ENCODE assay signal across 22 mouse cellular contexts in genomic region chr6:123123195-123123594, GRCm38 (mm10). TPM values are rescaled to one million over a fixed set of nuclear protein-coding genes. Genes with fewer than 3 reads are reported as not detected.
DNase-seq lines count a peak whose midpoint lies in the region; ATAC-seq and TF ChIP-seq lines count a peak whose summit lies in the region.
"Had no signal": no experiment of that assay in that cellular context is flagged by ENCODE, and none has a peak within 500 bp of the region (broad histone marks: within the 10 kb centered on the region; RNA-seq: fewer than 3 reads in every experiment).

No protein-coding gene starts in this region.

- H3K4me2 ChIP-seq in lung, embryonic 14.5 days, result no peak overlapping the region
- H3K4me2 ChIP-seq in hindbrain, postnatal 0 days (ENCODE audit: low read depth, low read length), result no peak overlapping the region
- H3K4me2 ChIP-seq: hindbrain, embryonic 15.5 days; limb, embryonic 15.5 days; neural tube, embryonic 12.5 days had no signal

- H3K36me3 ChIP-seq in lung, embryonic 14.5 days (ENCODE audit: insufficient read depth), result no peaks in the 10 kb centered on the region
- no peaks in the 10 kb centered on the region for H3K36me3 ChIP-seq in hindbrain, postnatal 0 days (ENCODE audit: insufficient read depth, low read length)
- H3K36me3 ChIP-seq: hindbrain, embryonic 15.5 days; limb, embryonic 15.5 days; neural tube, embryonic 12.5 days had no signal

- no peak overlapping the region for H3K4me3 ChIP-seq in lung, embryonic 14.5 days (ENCODE audit: low read depth, low read length)
- H3K4me3 ChIP-seq in brown adipose tissue, adult 24 weeks (ENCODE audit: insufficient read depth, low read depth, low read length), result no peak overlapping the region
- no peak overlapping the region for H3K4me3 ChIP-seq in hindbrain, postnatal 0 days (ENCODE audit: low read length)
- H3K4me3 ChIP-seq: hindbrain, embryonic 15.5 days; limb, embryonic 15.5 days; neural tube, embryonic 12.5 days had no signal

- no peak for TF ChIP-seq CTCF in lung, embryonic 14.5 days (IDR thresholded peaks at IDR 0.05; ENCODE audit: low read depth)
- TF ChIP-seq CTCF in hindbrain, postnatal 0 days (IDR thresholded peaks at IDR 0.05; ENCODE audit: low read depth), result no peak

- H3K4me1 ChIP-seq in lung, embryonic 14.5 days (ENCODE audit: insufficient read depth), result no peaks in the 10 kb centered on the region
- no peaks in the 10 kb centered on the region for H3K4me1 ChIP-seq in brown adipose tissue, adult 24 weeks (ENCODE audit: control insufficient read depth, insufficient read depth, insufficient read length, low read length)
- no peaks in the 10 kb centered on the region for H3K4me1 ChIP-seq in hindbrain, postnatal 0 days (ENCODE audit: insufficient read depth, low read length)
- H3K4me1 ChIP-seq: hindbrain, embryonic 15.5 days; limb, embryonic 15.5 days; neural tube, embryonic 12.5 days had no signal

- intact Hi-C loops in heart, postnatal 14 days (cut with DNase I), result no loop called here

- no peak for ATAC-seq in lung, embryonic 14.5 days (ENCODE audit: insufficient read depth)
- ATAC-seq in neutrophil, adult 5-6 weeks (ENCODE audit: extremely low read depth, insufficient number of reproducible peaks, low FRiP score, poor library complexity, severe bottlenecking), result peak; percentile 95
- no peak for ATAC-seq in hindbrain, postnatal 0 days
- no peak for ATAC-seq in activated CD4-positive, CD25-positive, alpha-beta regulatory T cell, adult 4 months
- ATAC-seq: forebrain, embryonic 16.5 days had no signal

- no peaks in the 10 kb centered on the region for H3K27me3 ChIP-seq in lung, embryonic 14.5 days (ENCODE audit: insufficient read depth, low read length)
- no peaks in the 10 kb centered on the region for H3K27me3 ChIP-seq in hindbrain, postnatal 0 days (ENCODE audit: insufficient read depth, low read length)
- H3K27me3 ChIP-seq: hindbrain, embryonic 15.5 days; limb, embryonic 15.5 days; neural tube, embryonic 12.5 days had no signal

- 63% methylated on average over 3 of the region's 3 CpGs for WGBS in lung, embryonic 14.5 days
- WGBS in hindbrain, postnatal 0 days, result 79% methylated on average over 3 of the region's 3 CpGs

- H3K9ac ChIP-seq in lung, embryonic 14.5 days, result no peak overlapping the region
- no peak overlapping the region for H3K9ac ChIP-seq in hindbrain, postnatal 0 days (replicated peaks; ENCODE audit: low read length)
- H3K9ac ChIP-seq: hindbrain, embryonic 15.5 days; limb, embryonic 15.5 days; neural tube, embryonic 12.5 days had no signal

- no peaks in the 10 kb centered on the region; the same call in 1 of the 2 replicates for H3K9me3 ChIP-seq in lung, embryonic 14.5 days (ENCODE audit: low read depth, low read length)
- no peaks in the 10 kb centered on the region for H3K9me3 ChIP-seq in hindbrain, postnatal 0 days (ENCODE audit: low read length)
- H3K9me3 ChIP-seq: hindbrain, embryonic 15.5 days; limb, embryonic 15.5 days; neural tube, embryonic 12.5 days had no signal

- H3K27ac ChIP-seq in lung, embryonic 14.5 days (ENCODE audit: low read depth), result no peak overlapping the region
- peak overlapping the region; percentile 87; the same call in 1 of the 2 replicates for H3K27ac ChIP-seq in brown adipose tissue, adult 24 weeks (replicated peaks; ENCODE audit: low read depth, low read length)
- no peak overlapping the region for H3K27ac ChIP-seq in hindbrain, postnatal 0 days
- H3K27ac ChIP-seq: hindbrain, embryonic 15.5 days; limb, embryonic 15.5 days; neural tube, embryonic 12.5 days had no signal

- peak; percentile 11 for DNase-seq in heart, adult 8-10 months (ENCODE audit: low spot score)
- DNase-seq in heart, postnatal 14 days, result no peak
- DNase-seq in lung, embryonic 14.5 days, result peak; percentile 1
- no peak for DNase-seq in lung, postnatal 14 days
- no peak for DNase-seq in hindbrain, postnatal 0 days (ENCODE audit: low spot score)
- DNase-seq: adrenal gland, postnatal 25 days; cerebellum, adult 11-12 months; heart, postnatal 10 days; kidney, adult 11 months; right cerebral cortex, postnatal 4 days; thymus, adult 2 months had no signal

RNA-seq across cellular contexts. Expression of gene Clec4a2, which starts 17.0 kb away (rescaled TPM):
- total RNA-seq in heart, adult 8-10 months (2022), result 1 to 10 TPM; 1.0 to 2.3 (median 1.4) TPM
- total RNA-seq in heart, postnatal 14 days (2021), result 1 to 10 TPM; 1.9 to 2.7 TPM
- 3.1 and 4.1 TPM in 2 replicates for polyA plus RNA-seq in lung, embryonic 14.5 days (2014; fragmentation: Nextera tagmentation; extraction: Ambion mirVana)
- polyA plus RNA-seq in brown adipose tissue, adult 24 weeks (2012; ENCODE audit: insufficient read depth, insufficient read length, missing spikeins), result 4.4 and 13.6 TPM in 2 replicates
- total RNA-seq in neutrophil, adult 5-6 weeks (2017), result 37.0 and 44.0 TPM in 2 replicates
- total RNA-seq in hindbrain, postnatal 0 days (2014; rRNA removed), result 0.89 TPM in 1 of 2 replicates, not detected in the other
- polyA plus RNA-seq in hindbrain, postnatal 0 days (2015; fragmentation: Nextera tagmentation; extraction: Ambion mirVana), result 1.3 and 2.2 TPM in 2 replicates
- polyA plus RNA-seq in activated CD4-positive, CD25-positive, alpha-beta regulatory T cell, adult 4 months (2017; shearing (Covaris generic)), result not detected

RNA-seq across cellular contexts. Expression of gene Clec4b2, which starts 49.5 kb away (rescaled TPM):
- not detected for total RNA-seq in heart, adult 8-10 months (2022)
- total RNA-seq in heart, postnatal 14 days (2021), result under 1 TPM in 1 of 2 experiments, not detected in 1; 0.24 TPM
- polyA plus RNA-seq in lung, embryonic 14.5 days (2014; fragmentation: Nextera tagmentation; extraction: Ambion mirVana), result not detected in 2 replicates
- not detected in 2 replicates for polyA plus RNA-seq in brown adipose tissue, adult 24 weeks (2012; ENCODE audit: insufficient read depth, insufficient read length, missing spikeins)
- total RNA-seq in neutrophil, adult 5-6 weeks (2017), result 0.58 and 2.1 TPM in 2 replicates
- not detected in 2 replicates for total RNA-seq in hindbrain, postnatal 0 days (2014; rRNA removed)
- polyA plus RNA-seq in hindbrain, postnatal 0 days (2015; fragmentation: Nextera tagmentation; extraction: Ambion mirVana), result not detected in 2 replicates
- not detected for polyA plus RNA-seq in activated CD4-positive, CD25-positive, alpha-beta regulatory T cell, adult 4 months (2017; shearing (Covaris generic))
- total RNA-seq: adrenal gland, postnatal 25 days; gastrocnemius, adult 18-20 months; heart, postnatal 10 days; left cerebral cortex, adult 8-10 months; megakaryocyte-erythroid progenitor cell, adult 5-6 weeks; midbrain, postnatal 0 days had no signal
- polyA plus RNA-seq: forebrain, embryonic 16.5 days; hindbrain, embryonic 15.5 days; limb, embryonic 15.5 days; midbrain, postnatal 0 days; neural tube, embryonic 12.5 days had no signal

Comparison
In these comparisons a context has a peak if more than half of its experiments do, and no peak if none do; other contexts are left out.
1. DNase-seq: peak in heart, adult 8-10 months (single experiment) and lung, embryonic 14.5 days (single experiment); none in heart, postnatal 14 days (0 of 2), lung, postnatal 14 days (single experiment) and hindbrain, postnatal 0 days (single experiment).
2. RNA of gene Clec4a2, which starts 17.0 kb away (total RNA-seq): 37.0 to 44.0 TPM in neutrophil, adult 5-6 weeks; 1.9 to 2.7 TPM in heart, postnatal 14 days, 1.0 to 2.3 TPM in heart, adult 8-10 months and 0.89 TPM in hindbrain, postnatal 0 days; every median in the first group is over 10 times any median in the second.